Mouse (Mus musculus): Measurements from ENCODE around the gene 9230112D13Rik. TPM values are rescaled to one million over a fixed set of nuclear protein-coding genes. Genes with fewer than 3 reads are reported as not detected.

The 9230112D13Rik gene
- polyA plus RNA-seq (2015; fragmentation: Nextera tagmentation; extraction: Ambion mirVana), result not detected in 2 replicates

DNA sequence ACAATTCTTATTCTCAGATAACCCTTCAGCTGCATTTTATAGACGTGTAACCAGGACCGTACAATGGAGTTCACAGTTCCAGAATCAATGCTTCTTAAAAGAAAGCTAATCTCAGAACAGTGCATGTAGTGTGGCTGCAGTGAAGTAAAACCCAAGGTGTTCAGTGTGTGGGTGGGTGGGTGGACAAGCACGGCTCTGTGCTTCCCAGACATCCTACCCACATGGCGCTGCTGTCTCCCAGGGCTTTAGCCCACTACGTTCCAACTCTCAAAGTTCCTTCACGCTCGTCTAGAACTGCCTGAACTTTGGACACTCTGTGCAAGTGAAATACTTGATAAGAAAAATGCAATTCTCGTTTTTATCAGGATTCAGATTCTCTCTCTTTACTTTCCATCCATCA lies at the start of gene 9230112D13Rik:
9230112D13Rik (minus strand) TSS at position 101 of the 400 bp plus-strand sequence.
- Histone ChIP-seq H3K4me2 (replicated peaks) (no peak within 1 kb of the TSS), H3K36me3 (no peaks in the 10 kb centered on the region), H3K9ac (no peak within 1 kb of the TSS), H3K27me3 (no peaks in the 10 kb centered on the region), H3K27ac (no peak within 1 kb of the TSS), H3K9me3 (no peaks in the 10 kb centered on the region), H3K4me3 (no peak within 1 kb of the TSS), H3K4me1 (no peaks in the 10 kb centered on the region; the same call in 1 of the 2 replicates)
- 82% methylated on average over 8 of the region's 8 CpGs for WGBS
- no peak for ATAC-seq (ENCODE audit: low FRiP score, low read depth)

DNA sequence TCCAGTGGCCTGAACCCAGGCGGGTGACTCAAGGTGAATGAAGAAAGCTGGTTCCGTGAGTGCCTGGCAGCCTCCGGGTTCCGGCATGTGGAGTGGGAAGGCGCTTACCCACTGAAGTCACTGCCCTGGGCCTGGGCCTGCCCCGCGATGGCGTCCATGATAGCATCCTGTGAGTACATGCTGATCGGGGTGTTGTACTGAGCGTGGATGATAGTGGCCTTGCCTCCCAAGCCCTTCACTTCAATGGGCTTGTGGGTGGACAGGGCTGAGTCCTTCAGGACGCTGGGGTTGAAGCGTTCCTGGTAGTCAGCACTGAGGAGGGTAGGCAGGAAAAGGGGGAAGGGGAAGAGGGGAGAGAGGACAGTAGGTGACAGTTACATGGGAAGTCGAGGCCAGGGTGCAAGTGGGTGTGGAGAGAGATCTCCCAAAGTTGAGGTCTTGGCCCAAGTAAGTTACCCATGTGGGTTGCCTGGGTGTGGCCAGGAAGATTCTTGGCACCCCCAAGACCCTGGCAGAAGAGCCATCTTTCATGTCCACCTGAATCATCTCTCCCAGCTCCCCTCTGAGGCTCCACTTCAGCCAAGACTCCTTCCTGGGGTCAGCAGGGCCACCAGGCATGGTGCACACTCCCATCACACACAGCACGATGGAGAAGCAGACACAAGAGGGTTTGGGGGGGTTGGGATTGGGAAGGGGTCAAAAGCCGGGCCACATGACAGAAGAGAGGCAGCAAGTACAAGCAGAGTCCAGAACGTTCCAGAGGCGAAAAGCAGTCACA lies 49.2 kb upstream of the 9230112D13Rik start:
- ATAC-seq (ENCODE audit: low FRiP score, low read depth), result no peak
- Histone ChIP-seq H3K4me2 (replicated peaks) (no peak overlapping the region), H3K9me3 (no peaks in the 10 kb centered on the region), H3K27me3 (no peaks in the 10 kb centered on the region), H3K4me1 (peaks cover 37% of the 10 kb centered on the region), H3K4me3 (no peak overlapping the region), H3K9ac (no peak overlapping the region), H3K36me3 (no peaks in the 10 kb centered on the region), H3K27ac (no peak overlapping the region)
- WGBS, result 87% methylated on average over 17 of the region's 17 CpGs

- Histone ChIP-seq H3K4me1 (peaks cover 46% of the 10 kb centered on the region), H3K27ac (no peak overlapping the region), H3K4me3 (no peak overlapping the region), H3K9me3 (no peaks in the 10 kb centered on the region), H3K4me2 (replicated peaks) (no peak overlapping the region), H3K27me3 (no peaks in the 10 kb centered on the region), H3K9ac (no peak overlapping the region), H3K36me3 (no peaks in the 10 kb centered on the region)
- WGBS, result 83% methylated on average over 4 of the region's 4 CpGs
- ATAC-seq (ENCODE audit: low FRiP score, low read depth), result no peak
Measured at GRCm38 (mm10) chr14:34570903-34571302, 48.3 kb upstream of the 9230112D13Rik start.

DNA sequence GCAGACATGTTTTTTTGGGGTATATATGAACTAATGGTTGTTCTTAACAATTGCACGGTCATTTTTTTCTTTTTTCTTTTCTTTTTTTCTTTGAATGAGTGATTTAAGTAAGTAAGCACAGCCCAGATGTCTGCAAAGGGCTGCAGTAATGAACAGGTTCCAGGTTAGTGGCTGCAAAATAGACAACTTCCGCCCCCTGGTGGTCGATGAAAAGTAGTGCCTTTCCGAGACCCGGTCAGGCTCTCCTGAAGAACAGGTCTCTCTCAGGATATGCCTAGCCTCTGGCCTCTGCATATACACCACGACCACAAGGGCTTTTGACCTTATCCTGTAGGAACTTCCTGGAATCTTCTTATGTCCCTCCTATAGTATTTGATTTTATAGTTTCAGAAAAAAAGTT lies 47.7 kb upstream of the 9230112D13Rik start:
- Histone ChIP-seq H3K4me3 (peak overlapping the region; percentile 32; the same call in 1 of the 2 replicates), H3K9me3 (no peaks in the 10 kb centered on the region), H3K36me3 (no peaks in the 10 kb centered on the region), H3K27me3 (no peaks in the 10 kb centered on the region), H3K9ac (no peak overlapping the region), H3K4me2 (replicated peaks) (peak overlapping the region; percentile 66), H3K4me1 (peaks cover 52% of the 10 kb centered on the region), H3K27ac (no peak overlapping the region)
- ATAC-seq (ENCODE audit: low FRiP score, low read depth), result peak; percentile 71
- 1% methylated on average over 6 of the region's 6 CpGs for WGBS

GRCm38 (mm10) chr14:34569534-34570194 lies 47.1 kb upstream of the 9230112D13Rik start:
- no peak for ATAC-seq (ENCODE audit: low FRiP score, low read depth)
- H3K9me3 ChIP-seq, result no peaks in the 10 kb centered on the region
- H3K4me3 ChIP-seq, result peak overlapping the region; percentile 32
- peaks cover 59% of the 10 kb centered on the region for H3K4me1 ChIP-seq
- 33% methylated on average over 27 of the region's 27 CpGs for WGBS
- H3K4me2 ChIP-seq (replicated peaks), result peak overlapping the region; percentile 66
- H3K27me3 ChIP-seq, result no peaks in the 10 kb centered on the region
- H3K9ac ChIP-seq, result peak overlapping the region; percentile 60
- H3K36me3 ChIP-seq, result no peaks in the 10 kb centered on the region
- no peak overlapping the region for H3K27ac ChIP-seq

GRCm38 (mm10) chr14:34568626-34569025 lies 46.0 kb upstream of the 9230112D13Rik start:
- ATAC-seq (ENCODE audit: low FRiP score, low read depth), result no peak
- H3K9me3 ChIP-seq, result no peaks in the 10 kb centered on the region
- H3K27me3 ChIP-seq, result no peaks in the 10 kb centered on the region
- no peak overlapping the region for H3K4me2 ChIP-seq (replicated peaks)
- 75% methylated on average over 4 of the region's 4 CpGs for WGBS
- no peak overlapping the region for H3K4me3 ChIP-seq
- H3K36me3 ChIP-seq, result no peaks in the 10 kb centered on the region
- peaks cover 60% of the 10 kb centered on the region for H3K4me1 ChIP-seq
- no peak overlapping the region for H3K27ac ChIP-seq
- H3K9ac ChIP-seq, result no peak overlapping the region

DNA sequence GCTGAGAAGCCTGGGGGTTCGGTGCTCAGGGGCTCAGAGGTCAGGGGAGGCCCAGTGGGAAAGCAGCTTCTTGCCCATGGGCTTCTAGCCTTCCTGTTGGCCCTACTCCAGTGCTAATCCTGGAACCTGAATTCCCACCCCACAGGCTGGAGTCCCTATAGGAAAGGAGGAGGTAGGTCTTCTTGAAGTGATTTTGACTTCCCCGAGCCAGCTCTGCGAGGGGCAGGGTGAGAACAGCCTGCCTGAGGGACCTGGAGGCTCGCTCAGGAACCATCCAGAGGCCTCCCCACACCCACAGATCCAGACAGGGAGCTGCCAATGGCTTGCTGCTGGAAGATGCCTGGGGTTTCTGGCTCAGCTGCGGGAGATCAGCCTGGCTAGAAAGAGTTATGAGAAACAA lies 45.1 kb upstream of the 9230112D13Rik start:
- no peak overlapping the region for H3K4me3 ChIP-seq
- H3K9ac ChIP-seq, result peak overlapping the region; percentile 51
- peak; percentile 17; the same call in 1 of the 2 replicates for ATAC-seq (ENCODE audit: low FRiP score, low read depth)
- H3K4me1 ChIP-seq, result peaks cover 57% of the 10 kb centered on the region
- WGBS, result 23% methylated on average over 5 of the region's 5 CpGs
- no peaks in the 10 kb centered on the region for H3K9me3 ChIP-seq
- no peak overlapping the region for H3K4me2 ChIP-seq (replicated peaks)
- H3K36me3 ChIP-seq, result no peaks in the 10 kb centered on the region
- H3K27me3 ChIP-seq, result no peaks in the 10 kb centered on the region
- H3K27ac ChIP-seq, result peak overlapping the region; percentile 75

DNA sequence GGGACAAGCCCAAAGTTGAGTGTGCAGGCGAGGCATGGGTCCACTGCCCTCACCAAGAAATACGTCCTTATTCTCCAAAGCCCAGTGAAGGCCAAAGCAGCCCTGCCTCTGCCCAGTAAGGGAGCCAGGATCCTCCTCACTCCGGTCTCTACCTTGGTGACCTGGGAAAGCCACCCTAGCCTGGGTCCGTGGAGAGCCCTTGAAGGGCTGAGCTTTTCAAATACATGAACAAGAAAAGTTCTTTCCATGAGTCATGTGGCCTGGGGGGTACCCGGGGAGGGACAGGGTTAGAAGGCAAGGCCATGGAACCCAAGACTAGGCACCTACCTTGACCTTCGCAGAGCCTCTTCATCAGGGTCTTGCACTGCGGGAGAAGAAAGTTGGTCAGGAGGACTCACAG lies 43.9 kb upstream of the 9230112D13Rik start:
- H3K27ac ChIP-seq, result peak overlapping the region; percentile 28; the same call in 1 of the 2 replicates
- no peaks in the 10 kb centered on the region for H3K9me3 ChIP-seq
- H3K4me3 ChIP-seq, result no peak overlapping the region
- no peak for ATAC-seq (ENCODE audit: low FRiP score, low read depth)
- H3K9ac ChIP-seq, result no peak overlapping the region
- H3K36me3 ChIP-seq, result no peaks in the 10 kb centered on the region
- H3K27me3 ChIP-seq, result no peaks in the 10 kb centered on the region
- WGBS, result 91% methylated on average over 7 of the region's 7 CpGs
- H3K4me2 ChIP-seq (replicated peaks), result no peak overlapping the region
- peaks cover 69% of the 10 kb centered on the region for H3K4me1 ChIP-seq

DNA sequence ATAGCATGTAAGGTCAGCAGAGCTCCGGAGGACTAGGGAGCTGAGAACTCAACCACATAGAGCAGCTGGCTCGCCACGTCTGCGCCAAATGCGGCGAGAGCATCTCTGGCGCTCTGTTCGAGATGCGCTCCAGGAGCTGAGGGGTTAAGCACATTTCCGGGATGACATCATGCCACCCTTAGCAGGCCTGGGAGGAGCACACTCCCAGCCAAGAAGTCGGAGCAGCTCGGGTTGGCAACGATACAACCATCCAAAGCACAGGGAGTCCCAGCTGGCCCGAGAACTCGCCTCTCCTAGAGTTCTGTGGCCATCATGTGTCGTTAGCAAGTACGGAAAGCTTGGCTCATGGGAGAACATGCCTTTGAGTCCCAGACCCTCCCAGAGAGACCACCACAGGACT lies 43.1 kb upstream of the 9230112D13Rik start:
- Histone ChIP-seq H3K27me3 (no peaks in the 10 kb centered on the region), H3K4me2 (replicated peaks) (no peak overlapping the region), H3K27ac (0 out of 2 replicates have a peak overlapping the region, but pooled peaks have one; percentile 33), H3K9me3 (no peaks in the 10 kb centered on the region), H3K4me3 (no peak overlapping the region), H3K36me3 (no peaks in the 10 kb centered on the region), H3K9ac (no peak overlapping the region), H3K4me1 (peaks cover 77% of the 10 kb centered on the region)
- ATAC-seq (ENCODE audit: low FRiP score, low read depth), result no peak
- WGBS, result 62% methylated on average over 17 of the region's 17 CpGs

DNA sequence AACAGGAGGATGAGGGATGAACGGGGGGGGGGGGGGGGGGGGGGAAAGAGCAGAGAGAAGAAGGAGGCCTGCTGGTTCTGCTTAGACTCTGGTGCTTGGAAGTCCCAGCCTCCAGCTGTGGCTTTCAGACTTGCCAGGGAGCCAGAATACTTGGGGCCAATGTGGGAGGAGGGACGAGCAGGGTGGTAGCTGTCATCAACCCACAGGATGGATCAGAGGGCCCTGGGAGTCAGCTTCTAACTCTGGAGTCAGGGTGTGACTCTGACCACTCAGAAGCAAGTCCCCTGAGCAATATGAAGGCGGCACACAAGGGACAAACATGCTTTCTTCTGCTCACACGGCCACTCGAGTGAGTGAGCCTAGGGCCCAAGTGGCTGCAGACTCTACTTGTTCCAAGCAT lies 42.0 kb upstream of the 9230112D13Rik start:
- Histone ChIP-seq H3K36me3 (no peaks in the 10 kb centered on the region), H3K4me2 (replicated peaks) (no peak overlapping the region), H3K27ac (no peak overlapping the region), H3K4me3 (no peak overlapping the region), H3K9ac (no peak overlapping the region), H3K9me3 (no peaks in the 10 kb centered on the region), H3K27me3 (no peaks in the 10 kb centered on the region), H3K4me1 (peaks cover 83% of the 10 kb centered on the region)
- ATAC-seq (ENCODE audit: low FRiP score, low read depth), result no peak
- WGBS, result 65% methylated on average over 5 of the region's 5 CpGs

- peak; percentile 31; the same call in 1 of the 2 replicates for ATAC-seq (ENCODE audit: low FRiP score, low read depth)
- H3K4me3 ChIP-seq, result no peak overlapping the region
- H3K27ac ChIP-seq, result no peak overlapping the region; the same call in 1 of the 2 replicates
- no peaks in the 10 kb centered on the region for H3K27me3 ChIP-seq
- H3K9ac ChIP-seq, result no peak overlapping the region
- no peaks in the 10 kb centered on the region for H3K9me3 ChIP-seq
- H3K4me2 ChIP-seq (replicated peaks), result no peak overlapping the region
- H3K36me3 ChIP-seq, result no peaks in the 10 kb centered on the region
- H3K4me1 ChIP-seq, result peaks cover 76% of the 10 kb centered on the region
- WGBS, result 5% methylated on average over 2 of the region's 2 CpGs
Measured at GRCm38 (mm10) chr14:34562393-34562792, 39.8 kb upstream of the 9230112D13Rik start.

DNA sequence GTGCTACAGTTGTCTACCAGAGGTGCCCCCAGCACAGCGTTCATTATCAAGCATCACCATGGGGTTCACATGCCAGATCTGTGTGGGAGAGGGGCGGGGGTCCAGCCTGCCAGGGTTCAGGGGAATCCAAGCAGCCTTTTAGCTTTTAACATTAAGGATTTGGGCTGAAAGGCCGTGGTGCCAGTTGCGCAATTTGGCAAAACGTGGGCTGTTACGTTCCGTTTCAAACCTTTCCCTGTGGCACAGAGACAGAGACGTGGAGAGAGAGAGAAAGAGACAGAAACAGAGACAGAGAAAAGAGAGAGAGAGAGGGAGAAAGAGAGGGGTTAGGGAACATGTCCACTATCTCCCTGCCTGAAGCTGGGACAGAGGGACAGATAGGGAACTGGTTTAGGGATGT lies 39.0 kb upstream of the 9230112D13Rik start:
- no peaks in the 10 kb centered on the region for H3K9me3 ChIP-seq
- ATAC-seq (ENCODE audit: low FRiP score, low read depth), result no peak
- peak overlapping the region; percentile 33; the same call in 1 of the 2 replicates for H3K27ac ChIP-seq
- no peak overlapping the region for H3K4me2 ChIP-seq (replicated peaks)
- no peak overlapping the region for H3K4me3 ChIP-seq
- no peaks in the 10 kb centered on the region for H3K27me3 ChIP-seq
- no peaks in the 10 kb centered on the region for H3K36me3 ChIP-seq
- peaks cover 69% of the 10 kb centered on the region for H3K4me1 ChIP-seq
- H3K9ac ChIP-seq, result no peak overlapping the region
- 89% methylated on average over 8 of the region's 8 CpGs for WGBS
